Mouse (Mus musculus) stomach, postnatal 0 days (tissue): ENCODE data around the gene Gse1.

Experiments used
- CTCF ChIP-seq: IDR thresholded peaks from 2 replicates; pipeline ENCODE4 v1.5.1; 2016; ENCODE audit warnings: antibody characterized with exemption, low read depth, mild to moderate bottlenecking, moderate library complexity
- EP300 ChIP-seq: optimal IDR thresholded peaks from 2 replicates; pipeline ENCODE3; 2016; ENCODE audit warnings: antibody characterized with exemption

DNA sequence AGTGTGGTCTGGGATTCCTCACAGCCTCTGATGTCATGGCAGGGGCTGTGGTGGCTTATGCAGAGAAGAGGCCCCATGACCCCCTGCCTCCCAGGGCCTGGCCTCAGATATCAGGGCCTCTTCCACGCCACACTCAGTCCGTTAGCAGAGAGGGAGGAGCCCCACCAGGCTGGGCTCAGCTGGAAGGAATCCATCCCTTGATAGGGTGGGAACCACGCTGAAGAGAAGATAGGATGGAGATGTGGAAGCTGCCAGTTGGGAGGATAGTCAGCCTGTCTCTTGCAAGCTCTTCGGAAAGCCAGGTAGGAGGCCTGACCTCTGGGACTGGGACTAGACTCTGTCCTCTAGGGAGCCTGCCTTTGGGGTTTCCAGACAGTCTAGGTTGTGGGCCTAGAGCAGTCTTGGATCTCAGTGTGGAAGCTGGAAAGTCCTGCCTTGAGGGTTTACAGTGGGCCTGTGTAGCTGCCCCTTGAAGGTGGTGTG, 270.1 kb downstream of the Gse1 start:
- TF ChIP-seq CTCF (no peak), EP300 (no peak)
